Mouse (Mus musculus) CH12.LX (cell line): ENCODE data around the gene Ctnnd2.

Source experiments
- CTCF ChIP-seq, 2 experiments: IDR thresholded peaks in 1 of 2; conservative IDR thresholded peaks in 1 of 2; 2 replicates each; pipeline ENCODE4 v1.5.1; 2011 to 2012; ENCODE audit warnings: low read depth in 2 of 2, low read length in 2 of 2, improper control_type of control experiment in 1 of 2, inconsistent platforms in 1 of 2, mild to moderate bottlenecking in 1 of 2, moderate library complexity in 1 of 2
- JUND ChIP-seq: conservative IDR thresholded peaks from 2 replicates; pipeline ENCODE4 v1.6.1; 2011; ENCODE audit warnings: low read depth, low read length, improper control_type of control experiment
- ZC3H11A ChIP-seq: IDR thresholded peaks from 2 replicates; pipeline ENCODE4 v1.6.1; 2012; ENCODE audit warnings: low read depth, mild to moderate bottlenecking, inconsistent platforms, low read length, improper control_type of control experiment
- ZNF384 ChIP-seq: IDR thresholded peaks from 2 replicates; pipeline ENCODE4 v1.6.1; 2012; ENCODE audit warnings: low read depth, low read length, improper control_type of control experiment, inconsistent platforms

- TF ChIP-seq ZNF384 (no peak), CTCF (conservative IDR thresholded peaks at IDR 0.05 in 1 of 2, IDR thresholded peaks at IDR 0.05 in 1 of 2; ENCODE audit: low read depth in 2 of 2, low read length in 2 of 2) (no peak), JUND (no peak), ZC3H11A (no peak)
Measured at GRCm38 (mm10) chr15:30891986-30892385, 719.6 kb downstream of the Ctnnd2 start.
